Mouse (Mus musculus): ENCODE results near the gene Slc23a2. TPM values are rescaled to one million over a fixed set of nuclear protein-coding genes. Genes with fewer than 3 reads are reported as not detected.

Slc23a2 gene
- polyA plus RNA-seq, 1 experiment from 2014 or later = 10.0 TPM

GRCm38 (mm10) chr2:132008186-132008585 lies 136.7 kb downstream of the Slc23a2 start:
- Histone ChIP-seq H3K4me1 (0 out of 2 replicates have a peak, but pooled peaks cover 5% of the 10 kb centered on the region), H3K9me3 (no peaks in the 10 kb centered on the region), H3K27me3 (replicated peaks) (no peaks in the 10 kb centered on the region), H3K27ac (no peak overlapping the region), H3K4me2 (no peak overlapping the region), H3K9ac (no peak overlapping the region), H3K36me3 (0 out of 2 replicates have a peak, but pooled peaks cover 2% of the 10 kb centered on the region), H3K4me3 (replicated peaks) (no peak overlapping the region)
- 36% methylated on average over 4 of the region's 4 CpGs for WGBS
- ATAC-seq (ENCODE audit: insufficient read depth, low FRiP score, low read depth) = no peak

DNA sequence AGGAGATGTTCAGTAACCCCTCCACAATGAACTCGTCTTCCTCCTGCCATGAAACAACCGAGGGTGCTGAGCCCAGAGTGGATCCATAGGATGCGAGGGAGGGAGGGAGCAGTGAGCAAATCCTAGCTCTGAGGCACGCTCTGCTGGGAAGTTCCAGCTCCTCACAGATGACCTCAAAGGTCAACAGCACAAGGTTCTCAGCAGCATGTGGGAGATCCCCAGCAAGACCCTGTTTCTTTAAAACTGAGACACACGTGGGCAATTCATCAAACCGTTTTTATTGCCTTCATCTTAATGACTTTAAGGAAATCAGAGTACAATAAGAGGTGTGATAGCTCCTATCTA lies 137.5 kb downstream of the Slc23a2 start:
- no peak overlapping the region for H3K4me2 ChIP-seq
- H3K4me1 ChIP-seq = 0 out of 2 replicates have a peak, but pooled peaks cover 5% of the 10 kb centered on the region
- no peaks in the 10 kb centered on the region for H3K9me3 ChIP-seq
- no peak for ATAC-seq (ENCODE audit: insufficient read depth, low FRiP score, low read depth)
- 0 out of 2 replicates have a peak, but pooled peaks cover 2% of the 10 kb centered on the region for H3K36me3 ChIP-seq
- no peak overlapping the region for H3K27ac ChIP-seq
- no peak overlapping the region for H3K4me3 ChIP-seq (replicated peaks)
- H3K9ac ChIP-seq = no peak overlapping the region
- H3K27me3 ChIP-seq (replicated peaks) = no peaks in the 10 kb centered on the region
- 44% methylated on average over 6 of the region's 6 CpGs for WGBS

GRCm38 (mm10) chr2:132006561-132007474 lies 138.1 kb downstream of the Slc23a2 start:
- Histone ChIP-seq H3K4me1 (0 out of 2 replicates have a peak, but pooled peaks cover 5% of the 10 kb centered on the region), H3K9ac (no peak overlapping the region), H3K4me3 (replicated peaks) (no peak overlapping the region), H3K4me2 (no peak overlapping the region), H3K36me3 (0 out of 2 replicates have a peak, but pooled peaks cover 2% of the 10 kb centered on the region), H3K27me3 (replicated peaks) (no peaks in the 10 kb centered on the region), H3K9me3 (no peaks in the 10 kb centered on the region), H3K27ac (no peak overlapping the region)
- WGBS = 75% methylated on average over 18 of the region's 18 CpGs
- no peak for ATAC-seq (ENCODE audit: insufficient read depth, low FRiP score, low read depth)

- Histone ChIP-seq H3K4me3 (replicated peaks) (no peak overlapping the region), H3K9me3 (no peaks in the 10 kb centered on the region), H3K27me3 (replicated peaks) (no peaks in the 10 kb centered on the region), H3K36me3 (0 out of 2 replicates have a peak, but pooled peaks cover under 1% of the 10 kb centered on the region), H3K27ac (no peak overlapping the region), H3K4me1 (0 out of 2 replicates have a peak, but pooled peaks cover 5% of the 10 kb centered on the region), H3K9ac (no peak overlapping the region), H3K4me2 (no peak overlapping the region)
- WGBS = 87% methylated on average over 4 of the region's 4 CpGs
- ATAC-seq (ENCODE audit: insufficient read depth, low FRiP score, low read depth) = no peak
Observed at GRCm38 (mm10) chr2:132005445-132005844, 139.5 kb downstream of the Slc23a2 start.

DNA sequence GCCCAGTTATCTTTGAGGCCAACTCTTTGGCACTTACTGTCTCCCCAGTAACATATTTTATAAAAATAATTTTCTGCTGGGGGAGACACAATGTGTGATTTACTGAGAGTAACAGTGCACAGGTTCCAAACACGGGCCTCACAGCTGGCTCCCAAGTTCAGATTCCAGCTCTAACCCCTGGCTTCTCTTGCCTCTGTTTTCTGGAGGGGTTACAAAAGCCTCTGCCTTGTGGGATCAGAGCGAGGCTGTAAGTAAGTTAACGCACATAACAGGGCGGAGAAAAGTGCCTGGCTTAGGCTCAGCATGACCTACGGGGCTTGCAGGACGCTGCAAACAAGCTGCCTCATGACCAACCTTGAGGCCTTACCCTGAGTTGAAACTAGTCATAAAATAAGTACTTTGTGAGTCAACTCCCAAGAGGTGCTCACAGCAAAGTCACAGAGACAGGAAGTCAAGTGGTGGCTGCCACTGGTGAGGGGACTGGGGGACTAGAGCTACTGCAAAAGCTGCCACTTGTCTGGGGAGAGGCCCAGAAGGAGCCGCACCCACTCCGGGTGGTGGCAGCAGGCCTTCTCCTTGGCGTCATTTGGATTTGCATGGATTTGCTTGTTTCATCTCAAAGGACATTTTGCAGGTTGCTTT lies 140.3 kb downstream of the Slc23a2 start:
- no peaks in the 10 kb centered on the region for H3K36me3 ChIP-seq
- H3K27me3 ChIP-seq (replicated peaks) = no peaks in the 10 kb centered on the region
- no peak overlapping the region for H3K4me2 ChIP-seq
- no peak overlapping the region for H3K9ac ChIP-seq
- 70% methylated on average over 9 of the region's 9 CpGs for WGBS
- H3K4me3 ChIP-seq (replicated peaks) = no peak overlapping the region
- no peak for ATAC-seq (ENCODE audit: insufficient read depth, low FRiP score, low read depth)
- H3K9me3 ChIP-seq = no peaks in the 10 kb centered on the region
- H3K4me1 ChIP-seq = 0 out of 2 replicates have a peak, but pooled peaks cover 5% of the 10 kb centered on the region
- H3K27ac ChIP-seq = no peak overlapping the region

- H3K36me3 ChIP-seq = no peaks in the 10 kb centered on the region
- WGBS = 64% methylated on average over 5 of the region's 5 CpGs
- no peak for ATAC-seq (ENCODE audit: insufficient read depth, low FRiP score, low read depth)
- no peak overlapping the region for H3K27ac ChIP-seq
- H3K4me3 ChIP-seq (replicated peaks) = no peak overlapping the region
- no peak overlapping the region for H3K9ac ChIP-seq
- no peak overlapping the region for H3K4me2 ChIP-seq
- H3K27me3 ChIP-seq (replicated peaks) = no peaks in the 10 kb centered on the region
- 0 out of 2 replicates have a peak, but pooled peaks cover 5% of the 10 kb centered on the region for H3K4me1 ChIP-seq
- no peaks in the 10 kb centered on the region for H3K9me3 ChIP-seq
Observed at GRCm38 (mm10) chr2:132003916-132004315, 141.0 kb downstream of the Slc23a2 start.

Other genes starting within 250 kb of the Slc23a2 start
- gene Prnp, start 235.2 kb downstream of the Slc23a2 start, polyA plus RNA-seq (2015; fragmentation: Nextera tagmentation; extraction: Ambion mirVana) = 73.8 and 82.2 TPM in 2 replicates
- not detected in 2 replicates for gene Prn, start 235.2 kb downstream of the Slc23a2 start, polyA plus RNA-seq (2015; fragmentation: Nextera tagmentation; extraction: Ambion mirVana)
- 40.6 and 47.4 TPM in 2 replicates for gene Prnd, start 194.2 kb downstream of the Slc23a2 start, polyA plus RNA-seq (2015; fragmentation: Nextera tagmentation; extraction: Ambion mirVana)
- gene Rassf2, start 114.8 kb downstream of the Slc23a2 start, polyA plus RNA-seq (2015; fragmentation: Nextera tagmentation; extraction: Ambion mirVana) = 10.9 and 11.7 TPM in 2 replicates
- 40.6 and 41.9 TPM in 2 replicates for gene Tmem230, start 102.7 kb upstream of the Slc23a2 start, polyA plus RNA-seq (2015; fragmentation: Nextera tagmentation; extraction: Ambion mirVana)
- 244 and 254 TPM in 2 replicates for gene Pcna, start 108.2 kb upstream of the Slc23a2 start, polyA plus RNA-seq (2015; fragmentation: Nextera tagmentation; extraction: Ambion mirVana)
- 17.0 and 28.7 TPM in 2 replicates for gene Cds2, start 118.0 kb upstream of the Slc23a2 start, polyA plus RNA-seq (2015; fragmentation: Nextera tagmentation; extraction: Ambion mirVana)
- 0.27 and 0.57 TPM in 2 replicates for gene Prokr2, start 240.3 kb upstream of the Slc23a2 start, polyA plus RNA-seq (2015; fragmentation: Nextera tagmentation; extraction: Ambion mirVana)

Data from stomach, embryonic 15.5 days (tissue).